Mouse (Mus musculus): Measurements from ENCODE around the gene Dnm1.
A peak's percentile ranks its signal among the peaks of the same experiment; 100 is the strongest.

The Dnm1 gene

GRCm38 (mm10) chr2:32353007-32353542 lies at the start of gene Dnm1:
Gene Dnm1 (minus strand): TSS chr2:32353338.
- DNase-seq (ENCODE audit: extremely low spot score, low spot score), result peak; percentile 96

GRCm38 (mm10) chr2:32396695-32397094 lies 43.6 kb upstream of the Dnm1 start:
- no peak for DNase-seq (ENCODE audit: extremely low spot score, low spot score)

- DNase-seq (ENCODE audit: extremely low spot score, low spot score), result peak; percentile 86
Measured at GRCm38 (mm10) chr2:32395946-32396621, 42.9 kb upstream of the Dnm1 start.

- DNase-seq (ENCODE audit: extremely low spot score, low spot score), result peak; percentile 92
Measured at GRCm38 (mm10) chr2:32395484-32395945, 42.4 kb upstream of the Dnm1 start, which contains the start of gene Ptges2. Gene Ptges2 (plus strand): TSS chr2:32395896.

- DNase-seq (ENCODE audit: extremely low spot score, low spot score), result no peak
Measured at GRCm38 (mm10) chr2:32394973-32395372, 41.8 kb upstream of the Dnm1 start.

DNA sequence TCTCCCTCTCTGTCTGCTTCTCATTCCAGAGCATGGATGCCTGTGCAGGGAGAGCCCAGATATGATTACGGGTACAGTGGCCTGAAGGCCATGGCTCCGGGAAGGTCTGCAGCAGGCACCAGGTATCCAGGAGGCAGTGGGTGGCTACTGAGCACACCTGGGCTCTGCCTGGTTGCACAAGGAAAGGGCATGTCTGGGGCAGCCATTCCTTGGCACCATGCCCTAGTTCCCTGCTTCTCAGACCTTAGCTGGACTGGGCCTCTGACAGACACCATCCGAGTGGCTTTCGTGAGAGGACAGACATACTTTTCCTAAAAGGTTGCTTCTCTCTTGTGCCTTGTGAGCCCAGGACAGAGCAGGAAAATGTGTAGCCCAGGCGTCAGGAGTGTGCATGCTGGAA lies 38.9 kb upstream of the Dnm1 start:
- no peak for DNase-seq (ENCODE audit: extremely low spot score, low spot score)

- DNase-seq (ENCODE audit: extremely low spot score, low spot score), result no peak
Measured at GRCm38 (mm10) chr2:32390871-32391270, 37.7 kb upstream of the Dnm1 start.

- DNase-seq (ENCODE audit: extremely low spot score, low spot score), result no peak
Measured at GRCm38 (mm10) chr2:32389157-32389556, 36.0 kb upstream of the Dnm1 start.

- no peak for DNase-seq (ENCODE audit: extremely low spot score, low spot score)
Measured at GRCm38 (mm10) chr2:32387706-32388490, 34.8 kb upstream of the Dnm1 start, which contains the start of gene Lcn2. Gene Lcn2 (minus strand): TSS chr2:32388252.

DNA sequence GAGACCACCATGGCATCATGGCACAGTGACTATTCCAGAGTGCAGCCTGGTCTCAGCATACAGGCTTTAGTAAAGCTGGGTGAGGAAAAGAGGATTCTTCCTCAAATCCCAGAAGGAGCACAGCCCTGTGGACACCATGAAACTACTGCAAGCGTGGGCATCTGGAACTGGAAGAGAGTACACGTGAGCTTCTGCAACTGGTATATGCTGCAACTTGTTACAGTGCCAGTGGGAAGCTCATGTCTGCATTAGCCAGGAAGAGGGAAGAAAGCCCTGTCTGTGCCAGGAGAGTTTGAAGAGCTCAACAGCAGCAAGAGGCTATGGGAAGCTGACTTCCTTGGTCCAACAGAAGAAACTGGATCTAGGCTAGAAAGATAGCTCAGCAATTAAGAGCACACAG lies 29.6 kb upstream of the Dnm1 start:
- no peak for DNase-seq (ENCODE audit: extremely low spot score, low spot score)

GRCm38 (mm10) chr2:32381775-32382223 lies 28.7 kb upstream of the Dnm1 start, which contains the start of gene 1110008P14Rik:
Gene 1110008P14Rik (minus strand): TSS chr2:32381938.
- DNase-seq (ENCODE audit: extremely low spot score, low spot score), result peak; percentile 93

GRCm38 (mm10) chr2:32381141-32381774 lies 28.1 kb upstream of the Dnm1 start:
- DNase-seq (ENCODE audit: extremely low spot score, low spot score), result no peak

- DNase-seq (ENCODE audit: extremely low spot score, low spot score), result no peak
Measured at GRCm38 (mm10) chr2:32380001-32380500, 26.9 kb upstream of the Dnm1 start.

- DNase-seq (ENCODE audit: extremely low spot score, low spot score), result no peak
Measured at GRCm38 (mm10) chr2:32376963-32377362, 23.8 kb upstream of the Dnm1 start.

DNA sequence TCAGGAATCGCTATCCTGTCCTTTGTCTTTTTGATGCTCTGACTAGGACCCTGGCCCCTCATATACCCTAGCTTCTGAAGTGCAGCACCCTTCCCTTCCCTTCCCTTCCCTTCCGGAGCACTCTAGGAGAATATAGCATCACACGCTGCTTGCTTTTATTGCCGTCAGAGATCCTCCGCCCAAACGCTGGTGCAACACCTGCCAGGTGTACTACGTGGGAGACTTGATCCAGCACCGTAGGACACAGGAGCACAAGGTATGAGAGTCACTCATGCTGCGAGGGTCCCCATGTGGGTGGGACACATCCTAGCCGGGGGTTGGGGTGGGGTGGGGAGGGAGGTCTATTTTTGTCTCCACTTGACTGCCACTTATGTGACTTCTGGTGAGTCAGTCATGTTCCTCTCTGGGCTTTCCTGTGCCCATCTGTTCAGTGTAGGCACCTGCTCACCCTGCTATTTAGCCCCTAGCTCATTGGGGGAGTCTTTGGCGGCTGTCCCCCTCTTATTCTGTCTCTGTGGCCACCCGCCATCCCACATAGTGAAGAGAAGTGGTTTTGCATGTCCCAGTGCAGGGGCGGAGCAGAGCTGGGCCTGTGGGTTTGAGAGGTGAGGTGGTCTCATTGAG lies 22.3 kb upstream of the Dnm1 start:
- DNase-seq (ENCODE audit: extremely low spot score, low spot score), result no peak

DNA sequence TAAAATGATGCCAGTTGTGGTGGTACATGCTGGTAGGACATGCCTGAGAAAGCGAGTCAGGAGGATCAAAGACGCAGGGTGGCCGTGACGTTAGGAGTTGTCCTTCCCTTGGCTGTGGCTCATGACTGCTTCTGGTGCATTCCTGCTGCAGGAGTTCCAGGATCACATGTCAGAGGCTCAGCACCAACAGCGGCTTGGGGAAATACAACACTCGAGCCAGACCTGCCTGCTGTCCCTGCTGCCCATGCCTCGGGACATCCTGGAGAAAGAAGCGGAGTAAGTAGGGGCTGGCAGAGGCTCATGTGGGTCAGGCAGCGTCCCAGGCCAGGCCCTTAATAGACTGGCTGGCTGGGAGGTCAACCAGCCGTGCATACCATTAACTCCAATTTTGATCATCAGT lies 21.1 kb upstream of the Dnm1 start:
- DNase-seq (ENCODE audit: extremely low spot score, low spot score), result no peak

DNA sequence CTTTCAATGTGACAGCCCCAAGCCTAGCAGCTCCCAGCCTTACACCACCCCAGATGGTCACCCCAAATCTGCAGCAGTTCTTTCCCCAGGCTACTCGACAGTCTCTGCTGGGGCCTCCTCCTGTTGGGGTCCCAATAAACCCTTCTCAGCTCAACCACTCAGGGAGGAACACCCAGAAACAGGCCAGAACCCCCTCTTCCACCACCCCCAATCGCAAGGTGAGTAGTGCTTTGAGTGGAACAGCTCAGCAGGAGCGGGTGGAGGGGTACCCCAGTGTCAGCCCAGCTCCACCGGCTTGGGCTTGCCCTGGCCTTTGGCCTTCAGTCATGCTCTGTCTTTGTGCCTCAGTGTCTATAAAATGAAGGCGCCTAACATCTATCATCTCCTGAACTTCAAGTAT lies 14.2 kb upstream of the Dnm1 start:
- DNase-seq (ENCODE audit: extremely low spot score, low spot score), result no peak

DNA sequence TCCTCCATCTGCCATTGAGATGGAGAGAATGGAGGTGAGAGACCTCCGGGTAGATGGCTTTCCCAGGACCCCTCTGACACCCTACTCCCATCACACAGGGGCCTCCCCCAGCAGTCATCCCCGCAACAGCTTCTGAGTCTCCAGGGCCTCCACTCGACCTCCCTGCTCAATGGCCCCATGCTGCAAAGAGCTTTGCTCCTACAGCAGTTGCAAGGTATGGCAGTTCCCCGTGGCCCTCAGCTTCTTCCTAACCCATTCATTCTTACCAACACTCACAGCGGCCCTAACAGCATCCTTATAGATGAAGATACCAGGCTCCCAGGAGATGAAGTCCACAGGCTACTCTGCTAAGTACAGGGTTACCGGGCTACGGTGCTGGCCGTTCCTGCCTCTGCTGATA lies 11.0 kb upstream of the Dnm1 start:
- DNase-seq (ENCODE audit: extremely low spot score, low spot score), result no peak

- DNase-seq (ENCODE audit: extremely low spot score, low spot score), result no peak
Measured at GRCm38 (mm10) chr2:32363376-32364106, 10.4 kb upstream of the Dnm1 start.

GRCm38 (mm10) chr2:32362817-32363340 lies 9.7 kb upstream of the Dnm1 start:
- peak; percentile 93 for DNase-seq (ENCODE audit: extremely low spot score, low spot score)

Measured in neural tube, embryonic 10.5 days (tissue).